Mouse (Mus musculus) embryo, embryonic 10 days (tissue): ENCODE data around the gene Spats2.
"Not testable (repeated sequence)": the region's sequence is repeated elsewhere in the genome, so short reads cannot be mapped to it uniquely, and the experiment has no call there.

Source experiments
- DNase-seq: peaks from one replicate; pipeline ENCODE4 v3.0.0-alpha.2; 2015; ENCODE audit warnings: low spot score

Gene Spats2

GRCm38 (mm10) chr15:99224208-99224911, 98.6 kb downstream of the Spats2 start, which contains the start of gene Kcnh3:
Gene Kcnh3, plus strand, starts transcription at chr15:99224861.
- peak; percentile 47 for DNase-seq

GRCm38 (mm10) chr15:99225081-99225810, 99.5 kb downstream of the Spats2 start:
- peak; percentile 31 for DNase-seq

- no peak for DNase-seq
Measured at GRCm38 (mm10) chr15:99226090-99226489, 100.4 kb downstream of the Spats2 start.

GRCm38 (mm10) chr15:99231998-99232397, 106.3 kb downstream of the Spats2 start:
- DNase-seq = no peak

- no peak for DNase-seq
Measured at GRCm38 (mm10) chr15:99233719-99234118, 108.0 kb downstream of the Spats2 start.

GRCm38 (mm10) chr15:99234326-99235010, 108.8 kb downstream of the Spats2 start:
- DNase-seq = no peak

- DNase-seq = no peak
Measured at GRCm38 (mm10) chr15:99238006-99238405, 112.3 kb downstream of the Spats2 start.

- DNase-seq = no peak
Measured at GRCm38 (mm10) chr15:99240129-99240528, 114.4 kb downstream of the Spats2 start.

GRCm38 (mm10) chr15:99241249-99241648, 115.5 kb downstream of the Spats2 start:
- DNase-seq = no peak

GRCm38 (mm10) chr15:99242045-99242444, 116.3 kb downstream of the Spats2 start:
- no peak for DNase-seq

- not testable (repeated sequence) for DNase-seq
Measured at GRCm38 (mm10) chr15:99246736-99247135, 121.0 kb downstream of the Spats2 start.

- no peak for DNase-seq
Measured at GRCm38 (mm10) chr15:99248972-99249371, 123.3 kb downstream of the Spats2 start.

GRCm38 (mm10) chr15:99249938-99250337, 124.2 kb downstream of the Spats2 start:
- DNase-seq = no peak

GRCm38 (mm10) chr15:99251111-99251510, 125.4 kb downstream of the Spats2 start:
- not testable (repeated sequence) for DNase-seq

- DNase-seq = peak; percentile 100
Measured at GRCm38 (mm10) chr15:99251626-99252380, 126.1 kb downstream of the Spats2 start, which contains the start of gene Mcrs1. Gene Mcrs1, minus strand, starts transcription at chr15:99251961.

- DNase-seq = peak; percentile 68
Measured at GRCm38 (mm10) chr15:99252381-99253174, 126.9 kb downstream of the Spats2 start.

- DNase-seq = not testable (repeated sequence)
Measured at GRCm38 (mm10) chr15:99253175-99253479, 127.4 kb downstream of the Spats2 start.

- DNase-seq = no peak
Measured at GRCm38 (mm10) chr15:99253772-99254171, 128.1 kb downstream of the Spats2 start.

GRCm38 (mm10) chr15:99254477-99255005, 128.8 kb downstream of the Spats2 start:
- no peak for DNase-seq

GRCm38 (mm10) chr15:99255241-99255749, 129.6 kb downstream of the Spats2 start:
- DNase-seq = no peak
